Mouse (Mus musculus) effector memory CD4-positive, alpha-beta T cell, adult 7 months (primary cell): ENCODE results near the gene Ndfip2. TPM values are rescaled to one million over a fixed set of nuclear protein-coding genes. Genes with fewer than 3 reads are reported as not detected.

Experiments
- polyA plus RNA-seq: library from polyadenylated mRNA; unstranded; fragments of 100-300 nt; shearing (Covaris generic); gene quantifications from one replicate; pipeline ENCODE4 v1.2.1, GENCODE M21; 2017

The Ndfip2 gene
- 103 TPM for polyA plus RNA-seq

GRCm38 (mm10) chr14:105258379-105259034 is at the start of gene Ndfip2:
Gene Ndfip2 (plus strand): TSS chr14:105258573.

Other genes starting within 250 kb of the Ndfip2 start
- gene Rbm26, start 81.2 kb upstream of the Ndfip2 start, polyA plus RNA-seq = 42.5 TPM